Mouse (Mus musculus) gastrocnemius, postnatal 10 days (tissue): Measurements from ENCODE around the gene B3gnt9. TPM values are rescaled to one million over a fixed set of nuclear protein-coding genes. Genes with fewer than 3 reads are reported as not detected.

ENCODE experiments used
- DNase-seq: peaks from one replicate; pipeline ENCODE4 v3.0.0; 2021; ENCODE audit warnings: mixed read lengths
- total RNA-seq, 2 experiments: library from RNA; stranded (reverse); gene quantifications; 2 replicates each; pipeline ENCODE4 v1.2.3; 2021

The B3gnt9 gene
- total RNA-seq, 2 experiments from 2014 or later, result 8.6 to 9.9 TPM

DNA sequence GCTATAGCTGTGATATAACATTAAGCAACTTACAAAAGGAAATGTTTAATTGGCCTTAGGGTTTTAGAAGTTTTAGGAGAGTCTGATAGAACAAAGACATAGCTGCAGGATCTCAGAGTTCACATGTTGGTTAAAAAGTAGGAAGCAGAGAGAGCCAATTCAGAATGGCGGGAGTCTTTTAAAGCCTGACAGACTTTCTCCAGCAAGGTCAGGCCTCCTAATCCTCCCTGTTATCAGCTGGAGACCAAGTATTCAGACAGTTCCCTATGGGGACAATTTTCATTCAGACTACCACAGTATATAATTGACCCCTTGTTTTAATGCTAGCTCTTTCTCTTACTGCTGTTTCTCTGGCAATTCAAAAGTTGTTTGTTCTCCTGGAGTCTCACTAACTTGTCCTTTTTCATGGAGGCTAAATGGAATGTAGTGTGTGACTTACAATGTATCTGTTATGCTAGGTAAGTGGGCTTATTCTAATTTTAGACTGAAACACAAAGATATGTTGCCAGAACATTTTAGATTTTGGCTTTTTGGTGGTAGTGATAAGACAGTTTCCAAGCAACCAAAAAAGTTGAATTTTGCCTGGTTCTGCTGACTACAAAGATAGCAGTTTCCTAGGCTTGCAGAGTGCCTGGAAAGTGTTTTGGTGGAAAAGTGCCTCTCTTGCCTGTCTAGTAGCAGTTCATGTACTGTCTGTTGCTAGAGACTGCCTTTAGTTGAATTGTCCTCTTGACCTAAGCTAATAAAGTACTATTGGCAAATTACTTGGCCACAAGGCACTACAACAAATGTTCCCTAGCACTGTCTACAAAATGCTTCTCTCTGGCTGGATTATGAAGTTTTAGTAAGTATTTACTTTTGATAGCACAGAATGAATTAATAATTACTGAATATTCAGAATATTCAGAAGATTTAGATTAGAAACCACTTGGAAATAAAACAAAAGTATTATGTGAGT is 45.5 kb downstream of the B3gnt9 start:
- DNase-seq, result no peak

DNA sequence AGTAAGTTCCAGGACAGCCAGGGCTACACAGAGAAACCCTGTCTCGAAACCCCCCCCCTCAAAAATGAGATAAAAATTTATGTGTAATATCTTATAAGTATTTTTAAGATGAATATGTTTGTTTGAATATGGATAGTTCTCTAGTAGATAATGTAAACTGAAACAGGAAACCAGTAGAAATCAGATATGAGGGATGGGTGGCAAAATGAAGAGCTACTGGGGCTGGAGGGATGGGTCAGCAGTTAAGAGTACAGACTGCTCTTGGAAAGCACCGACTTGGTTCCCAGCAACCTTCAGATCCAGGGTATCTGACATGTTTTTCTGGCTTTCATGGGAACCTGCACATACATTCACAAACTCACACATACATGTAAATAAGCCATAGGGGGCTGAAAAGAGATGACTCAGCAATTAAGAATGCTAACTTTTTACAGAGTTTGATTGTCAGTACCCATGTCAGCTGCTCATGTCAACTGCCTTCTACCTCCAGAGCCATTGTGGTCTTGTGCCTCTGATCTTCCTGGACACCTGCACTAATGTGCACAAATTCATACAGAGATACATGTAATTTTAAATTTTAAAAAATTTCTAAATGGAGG is 47.2 kb downstream of the B3gnt9 start:
- DNase-seq, result no peak

DNA sequence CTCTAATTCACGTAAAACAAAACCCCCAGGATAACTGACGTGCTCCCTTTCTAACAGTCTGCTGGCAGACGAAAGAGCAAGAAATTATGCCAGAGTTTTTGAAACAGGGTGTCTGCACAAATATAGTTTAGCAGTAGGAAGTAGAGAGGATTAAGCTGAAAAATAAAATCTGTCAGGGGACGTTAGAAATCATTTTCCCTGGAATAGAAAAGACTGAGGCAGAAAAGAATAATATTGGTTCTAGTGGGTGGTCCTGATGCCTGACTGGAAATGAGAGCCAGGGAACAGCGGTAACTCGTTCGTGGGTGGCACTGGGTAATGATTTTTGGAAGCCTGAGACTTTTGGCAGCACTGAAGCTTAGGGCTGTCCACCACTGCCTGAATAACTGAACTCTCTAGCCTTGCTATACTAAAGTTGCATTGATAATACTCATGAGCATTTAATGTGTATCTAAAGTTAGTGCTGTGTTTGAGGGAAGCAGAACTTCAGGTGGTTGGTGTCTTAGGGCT is 48.1 kb downstream of the B3gnt9 start:
- DNase-seq, result no peak

DNA sequence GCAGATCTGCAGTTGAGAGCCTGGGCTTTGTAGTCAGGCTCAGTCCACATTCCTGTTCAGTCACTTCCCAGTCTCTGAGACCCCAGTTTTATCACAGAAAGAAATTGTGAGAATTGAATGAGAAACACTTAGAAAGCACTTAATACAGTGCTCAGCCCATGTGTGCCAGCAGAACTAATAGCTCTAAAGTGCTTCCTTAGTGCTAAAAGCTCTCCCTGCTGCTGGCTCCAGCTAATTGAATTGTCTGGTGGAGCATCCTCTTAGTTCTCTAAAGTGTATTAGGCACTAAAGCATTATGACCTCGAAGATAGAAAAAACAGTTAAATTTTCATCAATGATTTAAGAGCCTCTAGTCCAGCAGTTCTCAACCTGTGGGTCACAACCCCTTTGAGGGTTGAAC is 49.2 kb downstream of the B3gnt9 start:
- no peak for DNase-seq

Other genes starting within 250 kb of the B3gnt9 start
- gene Ces3a, start 206.6 kb downstream of the B3gnt9 start, total RNA-seq, result not detected
- gene Ces3b, start 171.4 kb downstream of the B3gnt9 start, total RNA-seq, result not detected
- gene Ces4a, start 123.4 kb downstream of the B3gnt9 start, total RNA-seq, result not detected
- gene Cbfb, start 84.5 kb downstream of the B3gnt9 start, total RNA-seq, result 10 to 100 TPM; 39.8 to 46.9 TPM
- 10 to 100 TPM; 16.1 to 18.4 TPM for gene D230025D16Rik, start 30.0 kb downstream of the B3gnt9 start, total RNA-seq
- gene Tradd, start 9.5 kb upstream of the B3gnt9 start, total RNA-seq, result 1 to 10 TPM; 3.3 to 4.4 TPM
- gene Fbxl8, start 9.5 kb upstream of the B3gnt9 start, total RNA-seq, result 1 to 10 TPM in 1 of 2 experiments, under 1 TPM in 1; 0.85 to 1.6 TPM
- under 1 TPM; 0.42 to 0.70 TPM for gene Hsf4, start 14.6 kb upstream of the B3gnt9 start, total RNA-seq
- gene Nol3, start 21.0 kb upstream of the B3gnt9 start, total RNA-seq, result 10 to 100 TPM; 22.3 to 22.8 TPM
- gene 4931428F04Rik, start 34.7 kb upstream of the B3gnt9 start, total RNA-seq, result 1 to 10 TPM; 2.3 to 3.1 TPM
- gene Exoc3l, start 40.9 kb upstream of the B3gnt9 start, total RNA-seq, result 1 to 10 TPM; 3.9 to 9.1 TPM
- gene E2f4, start 42.5 kb upstream of the B3gnt9 start, total RNA-seq, result 10 to 100 TPM; 18.7 to 22.3 TPM
- under 1 TPM; 0.77 to 0.80 TPM for gene Elmo3, start 50.4 kb upstream of the B3gnt9 start, total RNA-seq
- gene Lrrc29, start 71.1 kb upstream of the B3gnt9 start, total RNA-seq, result 1 to 10 TPM; 1.5 to 2.4 TPM
- 10 to 100 TPM; 23.6 to 27.1 TPM for gene Tmem208, start 71.2 kb upstream of the B3gnt9 start, total RNA-seq
- 10 to 100 TPM in 1 of 2 experiments, 1 to 10 TPM in 1; 8.9 to 14.7 TPM for gene Fhod1, start 92.8 kb upstream of the B3gnt9 start, total RNA-seq
- 1 to 10 TPM; 1.4 to 2.4 TPM for gene Slc9a5, start 93.7 kb upstream of the B3gnt9 start, total RNA-seq
- under 1 TPM; 0.07 to 0.79 TPM for gene Plekhg4, start 118.1 kb upstream of the B3gnt9 start, total RNA-seq
- under 1 TPM in 1 of 2 experiments, not detected in 1; 0.07 TPM for gene Kctd19, start 158.3 kb upstream of the B3gnt9 start, total RNA-seq
- 1 to 10 TPM in 1 of 2 experiments, under 1 TPM in 1; 0.93 to 1.1 TPM for gene Lrrc36, start 158.4 kb upstream of the B3gnt9 start, total RNA-seq
- gene Tppp3, start 216.4 kb upstream of the B3gnt9 start, total RNA-seq, result 100 to 1,000 TPM; 260 to 285 TPM
- gene Zdhhc1, start 241.7 kb upstream of the B3gnt9 start, total RNA-seq, result 10 to 100 TPM; 10.9 to 15.9 TPM